Mouse (Mus musculus) E14TG2a.4 (cell line): ENCODE results near the gene Kctd3.
"Not testable (repeated sequence)": the region's sequence is repeated elsewhere in the genome, so short reads cannot be mapped to it uniquely, and the experiment has no call there.

Experiments
- H3K27me3 ChIP-seq: 2 replicates; pipeline ENCODE4 v1.6.1; 2014; ENCODE audit warnings: low read length, control low read depth; ENCODE audit not compliant: insufficient read depth
- H3K36me3 ChIP-seq: 2 replicates; pipeline ENCODE4 v1.6.1; 2014; ENCODE audit warnings: low read length, control low read depth; ENCODE audit not compliant: insufficient read depth
- H3K4me1 ChIP-seq: replicated peaks from 2 replicates; pipeline ENCODE4 v1.6.1; 2014; ENCODE audit warnings: low read depth, low read length, control low read depth
- H3K4me3 ChIP-seq: replicated peaks from 2 replicates; pipeline ENCODE4 v1.5.1; 2014; ENCODE audit warnings: mild to moderate bottlenecking, low read length
- H3K9me3 ChIP-seq: 2 replicates; pipeline ENCODE4 v1.6.1; 2014; ENCODE audit warnings: low read length, control low read depth
- CTCF ChIP-seq: conservative IDR thresholded peaks from 2 replicates; pipeline ENCODE4 v1.5.1; 2014; ENCODE audit warnings: low read length
- NANOG ChIP-seq: IDR thresholded peaks from 2 replicates; pipeline ENCODE4 v1.6.1; 2014; ENCODE audit warnings: borderline replicate concordance, low read length, mixed read lengths
- POU5F1 ChIP-seq: IDR thresholded peaks from 2 replicates; pipeline ENCODE4 v1.6.1; 2014; ENCODE audit warnings: low read length, borderline replicate concordance

Gene Kctd3

GRCm38 (mm10) chr1:189046831-189047230 is 39.2 kb upstream of the Kctd3 start:
- no peaks in the 10 kb centered on the region for H3K4me1 ChIP-seq
- TF ChIP-seq NANOG (no peak), CTCF (no peak), POU5F1 (no peak)
- H3K4me3 ChIP-seq = no peak overlapping the region
- no peaks in the 10 kb centered on the region for H3K36me3 ChIP-seq
- no peaks in the 10 kb centered on the region for H3K9me3 ChIP-seq
- H3K27me3 ChIP-seq = no peaks in the 10 kb centered on the region

- Histone ChIP-seq H3K27me3 (no peaks in the 10 kb centered on the region), H3K36me3 (no peaks in the 10 kb centered on the region), H3K4me1 (no peaks in the 10 kb centered on the region), H3K9me3 (no peaks in the 10 kb centered on the region), H3K4me3 (no peak overlapping the region)
- no peak for TF ChIP-seq CTCF
- no peak for TF ChIP-seq POU5F1
- no peak for TF ChIP-seq NANOG
Measured at GRCm38 (mm10) chr1:189046301-189046700, 38.7 kb upstream of the Kctd3 start.

GRCm38 (mm10) chr1:189041261-189041660 is 33.6 kb upstream of the Kctd3 start:
- Histone ChIP-seq H3K27me3 (no peaks in the 10 kb centered on the region), H3K9me3 (no peaks in the 10 kb centered on the region), H3K4me3 (no peak overlapping the region), H3K4me1 (no peaks in the 10 kb centered on the region), H3K36me3 (no peaks in the 10 kb centered on the region)
- TF ChIP-seq NANOG (no peak), CTCF (no peak), POU5F1 (no peak)

- no peaks in the 10 kb centered on the region for H3K4me1 ChIP-seq
- H3K4me3 ChIP-seq = no peak overlapping the region
- H3K9me3 ChIP-seq = no peaks in the 10 kb centered on the region
- H3K36me3 ChIP-seq = no peaks in the 10 kb centered on the region
- no peaks in the 10 kb centered on the region for H3K27me3 ChIP-seq
- TF ChIP-seq POU5F1 (no peak), NANOG (no peak), CTCF (no peak)
Measured at GRCm38 (mm10) chr1:189039348-189039747, 31.7 kb upstream of the Kctd3 start.

GRCm38 (mm10) chr1:189032817-189033216 is 25.2 kb upstream of the Kctd3 start:
- not testable (repeated sequence) for H3K9me3 ChIP-seq, H3K36me3 ChIP-seq, H3K4me1 ChIP-seq, H3K27me3 ChIP-seq, H3K4me3 ChIP-seq

GRCm38 (mm10) chr1:189030975-189031374 is 23.3 kb upstream of the Kctd3 start:
- Histone ChIP-seq H3K36me3 (no peaks in the 10 kb centered on the region), H3K9me3 (peaks cover 5% of the 10 kb centered on the region; the same call in 1 of the 2 replicates), H3K27me3 (no peaks in the 10 kb centered on the region), H3K4me3 (no peak overlapping the region), H3K4me1 (peaks cover 17% of the 10 kb centered on the region)
- TF ChIP-seq CTCF = no peak

DNA sequence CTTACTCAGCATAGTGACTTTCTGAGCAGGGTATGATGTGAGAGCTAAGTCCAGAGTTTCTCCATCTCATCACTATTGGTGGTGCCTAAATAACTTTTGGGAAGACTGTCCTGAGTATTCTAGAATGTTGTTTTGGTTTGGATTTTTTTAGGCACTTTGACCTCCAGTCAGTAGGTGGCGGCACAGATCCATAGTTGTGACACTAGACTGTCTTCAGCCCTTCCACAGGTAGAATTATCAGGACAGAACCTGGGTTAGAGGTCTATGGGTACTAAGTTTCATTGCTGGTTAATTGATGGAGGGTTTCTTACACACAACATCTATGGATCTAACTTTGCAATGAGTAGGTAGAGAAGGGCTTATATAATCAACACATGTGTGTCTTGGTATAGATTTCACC is 20.6 kb upstream of the Kctd3 start:
- Histone ChIP-seq H3K27me3 (no peaks in the 10 kb centered on the region), H3K36me3 (no peaks in the 10 kb centered on the region), H3K4me3 (no peak overlapping the region), H3K9me3 (peaks cover 5% of the 10 kb centered on the region; the same call in 1 of the 2 replicates), H3K4me1 (peaks cover 25% of the 10 kb centered on the region)
- TF ChIP-seq NANOG (no peak), CTCF (peak; percentile 45)

DNA sequence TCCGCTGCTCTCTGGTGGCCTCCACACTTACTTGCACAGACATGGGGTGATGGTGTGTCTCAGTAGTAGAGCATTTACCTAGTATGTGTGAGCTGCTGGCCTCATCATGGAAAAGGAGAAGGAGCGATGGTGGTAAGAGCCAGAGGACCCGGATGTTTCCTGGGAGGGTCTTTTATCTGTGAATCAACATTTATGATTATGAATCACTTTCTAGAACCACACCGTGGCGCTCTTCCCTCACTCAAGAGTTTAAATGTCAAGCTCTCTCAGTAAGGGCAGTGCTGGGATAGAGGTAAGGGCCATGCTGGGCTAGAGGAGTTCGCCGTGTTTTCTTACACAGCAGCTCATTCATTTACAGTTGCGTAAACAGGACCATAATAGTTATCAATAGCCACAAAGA is 19.2 kb upstream of the Kctd3 start:
- no peak for TF ChIP-seq POU5F1
- no peak for TF ChIP-seq NANOG
- no peak for TF ChIP-seq CTCF
- H3K4me1 ChIP-seq = peaks cover 30% of the 10 kb centered on the region
- H3K9me3 ChIP-seq = peaks cover 10% of the 10 kb centered on the region

GRCm38 (mm10) chr1:189023701-189024080 is 16.1 kb upstream of the Kctd3 start:
- H3K4me1 ChIP-seq = peaks cover 30% of the 10 kb centered on the region
- no peak overlapping the region for H3K4me3 ChIP-seq
- TF ChIP-seq POU5F1 (no peak), CTCF (no peak), NANOG (no peak)
- no peaks in the 10 kb centered on the region for H3K27me3 ChIP-seq
- H3K9me3 ChIP-seq = peaks cover 22% of the 10 kb centered on the region
- H3K36me3 ChIP-seq = no peaks in the 10 kb centered on the region

More for the DNA sequence above, 19.2 kb upstream of the Kctd3 start:
- H3K4me3 ChIP-seq = no peak overlapping the region
- H3K36me3 ChIP-seq = no peaks in the 10 kb centered on the region
- H3K27me3 ChIP-seq = no peaks in the 10 kb centered on the region

GRCm38 (mm10) chr1:189022925-189023700 is 15.5 kb upstream of the Kctd3 start:
- Histone ChIP-seq H3K36me3 (no peaks in the 10 kb centered on the region), H3K4me1 (peaks cover 30% of the 10 kb centered on the region), H3K9me3 (peaks cover 22% of the 10 kb centered on the region), H3K4me3 (no peak overlapping the region), H3K27me3 (no peaks in the 10 kb centered on the region)
- TF ChIP-seq POU5F1 (no peak), CTCF (peak; percentile 47)
